Mouse (Mus musculus) adipocyte (in vitro differentiated cells): ENCODE measurements around the gene Pram1.

Experiments
- DNase-seq: peaks from one replicate; pipeline ENCODE4 v3.0.0-alpha.2; 2016; ENCODE audit warnings: low spot score

Pram1 gene

DNA sequence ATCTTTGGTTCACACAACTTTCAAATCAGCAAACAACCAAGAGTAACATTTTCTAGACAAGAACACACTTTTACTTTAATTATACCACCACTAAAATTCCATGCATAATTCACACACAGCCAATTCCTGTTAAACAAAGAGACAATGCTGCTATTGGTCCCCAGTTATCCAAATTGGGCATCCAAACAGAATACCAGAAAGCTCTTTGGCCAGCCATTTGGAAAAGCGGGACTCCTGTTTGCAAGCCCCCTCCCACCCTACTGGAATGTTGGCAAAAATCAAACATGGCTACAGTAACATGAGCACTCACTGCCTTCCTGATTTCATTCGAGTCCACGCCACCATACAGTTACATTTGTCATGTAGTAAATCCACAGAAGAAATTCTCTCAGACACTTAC is 31.8 kb downstream of the Pram1 start:
- DNase-seq = no peak

GRCm38 (mm10) chr17:33673837-33674236 is 36.0 kb downstream of the Pram1 start:
- DNase-seq = no peak

GRCm38 (mm10) chr17:33675452-33675851 is 37.6 kb downstream of the Pram1 start:
- DNase-seq = no peak

- no peak for DNase-seq
Observed at GRCm38 (mm10) chr17:33676086-33676485, 38.2 kb downstream of the Pram1 start.

- DNase-seq = peak; percentile 28
Observed at GRCm38 (mm10) chr17:33678771-33679170, 40.9 kb downstream of the Pram1 start.

GRCm38 (mm10) chr17:33681767-33682166 is 43.9 kb downstream of the Pram1 start:
- no peak for DNase-seq

GRCm38 (mm10) chr17:33684671-33685231 is 46.9 kb downstream of the Pram1 start:
- peak; percentile 64 for DNase-seq

- peak; percentile 97 for DNase-seq
Observed at GRCm38 (mm10) chr17:33685249-33685653, 47.4 kb downstream of the Pram1 start.

DNA sequence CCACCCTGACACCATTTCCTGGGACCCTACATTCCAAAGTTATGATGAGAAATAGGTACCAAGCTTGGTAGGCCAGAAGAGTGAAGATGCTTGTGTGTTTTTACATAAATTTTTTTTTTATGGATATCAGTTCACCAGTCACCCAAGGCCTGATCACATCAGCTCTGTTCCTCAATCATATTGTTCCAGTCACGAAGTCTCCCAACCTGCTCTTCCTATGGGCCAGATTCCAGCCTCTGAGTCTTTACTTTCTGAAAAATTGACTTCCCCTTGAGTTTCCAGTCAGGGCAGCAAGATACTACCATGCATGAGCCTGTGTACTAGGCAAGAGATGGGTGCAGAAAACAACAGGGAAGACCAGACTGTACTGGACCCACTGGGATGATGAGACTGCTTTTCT is 48.9 kb downstream of the Pram1 start, which contains the start of gene Hnrnpm:
Gene Hnrnpm, minus strand, starts transcription at position 101 of the 400 bp plus-strand sequence.
- DNase-seq = no peak
